Mouse (Mus musculus) MEL (cell line): ENCODE results near the gene Stox1. TPM values are rescaled to one million over a fixed set of nuclear protein-coding genes. Genes with fewer than 3 reads are reported as not detected.
A peak's percentile ranks its signal among the peaks of the same experiment; 100 is the strongest.

Experiments
- DNase-seq: peaks from one replicate; pipeline ENCODE4 v3.0.0; 2011; ENCODE audit warnings: low read depth, low spot score
- H3K27ac ChIP-seq: 2 replicates; pipeline ENCODE4 v1.5.1; 2012; ENCODE audit warnings: low read depth, mild to moderate bottlenecking, control low read depth, low read length, moderate library complexity; ENCODE audit not compliant: control insufficient read depth
- H3K27me3 ChIP-seq, 2 experiments: fragments of 150-350 bp in 1 of 2; sonication (generic) in 1 of 2; 2 replicates each; pipeline ENCODE4 v1.6.1; 2012; ENCODE audit warnings: low read length in 2 of 2, mild to moderate bottlenecking in 2 of 2, improper control_type of control experiment in 1 of 2, moderate library complexity in 1 of 2; ENCODE audit not compliant: insufficient read depth in 2 of 2, control insufficient read depth in 1 of 2
- H3K36me3 ChIP-seq, 2 experiments: 2 replicates each; pipeline ENCODE4 v1.6.1; 2012 to 2014; ENCODE audit warnings: low read length in 2 of 2, improper control_type of control experiment in 1 of 2, inconsistent platforms in 1 of 2, mild to moderate bottlenecking in 1 of 2; ENCODE audit not compliant: insufficient read depth in 2 of 2, control insufficient read depth in 1 of 2
- H3K4me1 ChIP-seq, 2 experiments: fragments of 150-350 bp in 1 of 2; sonication (generic) in 1 of 2; 2 replicates each; pipeline ENCODE4 v1.6.1; 2012; ENCODE audit warnings: low read length in 2 of 2, improper control_type of control experiment in 1 of 2, mild to moderate bottlenecking in 1 of 2; ENCODE audit not compliant: insufficient read depth in 2 of 2, control insufficient read depth in 1 of 2
- H3K4me3 ChIP-seq, 2 experiments: fragments of 150-350 bp in 1 of 2; sonication (generic) in 1 of 2; 2 replicates each; pipeline ENCODE4 v1.5.1; 2012; ENCODE audit warnings: low read depth in 2 of 2, low read length in 2 of 2, mild to moderate bottlenecking in 2 of 2, moderate library complexity in 2 of 2, control low read depth in 1 of 2, improper control_type of control experiment in 1 of 2; ENCODE audit not compliant: control insufficient read depth in 1 of 2, insufficient read depth in 1 of 2
- H3K79me2 ChIP-seq: 2 replicates; pipeline ENCODE4 v1.6.1; 2012; ENCODE audit warnings: mild to moderate bottlenecking, low read length, moderate library complexity; ENCODE audit not compliant: control insufficient read depth, poor library complexity, insufficient read depth
- H3K9ac ChIP-seq: 2 replicates; pipeline ENCODE4 v1.6.1; 2012; ENCODE audit warnings: low read depth, mild to moderate bottlenecking, control low read depth, low read length, moderate library complexity; ENCODE audit not compliant: control insufficient read depth, poor library complexity, severe bottlenecking
- H3K9me3 ChIP-seq: fragments of 150-350 bp; sonication (generic); replicated peaks from 2 replicates; pipeline ENCODE4 v1.6.1; 2012; ENCODE audit warnings: mild to moderate bottlenecking, low read length, improper control_type of control experiment, moderate library complexity; ENCODE audit not compliant: insufficient read depth
- BHLHE40 ChIP-seq: IDR thresholded peaks from 2 replicates; pipeline ENCODE4 v1.6.1; 2012; ENCODE audit warnings: low read depth, mild to moderate bottlenecking, inconsistent platforms, low read length, improper control_type of control experiment, borderline replicate concordance
- CHD2 ChIP-seq: IDR thresholded peaks from 2 replicates; pipeline ENCODE4 v1.6.1; 2011; ENCODE audit warnings: low read length, improper control_type of control experiment
- E2F4 ChIP-seq: IDR thresholded peaks from 2 replicates; pipeline ENCODE4 v1.6.1; 2011; ENCODE audit warnings: low read depth, low read length, improper control_type of control experiment, borderline replicate concordance
- ELF1 ChIP-seq: IDR thresholded peaks from 2 replicates; pipeline ENCODE4 v1.6.1; 2014; ENCODE audit warnings: low read depth, mild to moderate bottlenecking, inconsistent platforms, low read length, improper control_type of control experiment, moderate library complexity
- ETS1 ChIP-seq: IDR thresholded peaks from 2 replicates; pipeline ENCODE4 v1.6.1; 2012; ENCODE audit warnings: low read depth, mild to moderate bottlenecking, inconsistent platforms, low read length, improper control_type of control experiment, moderate library complexity
- HCFC1 ChIP-seq: IDR thresholded peaks from 2 replicates; pipeline ENCODE4 v1.6.1; 2012; ENCODE audit warnings: low read depth, mild to moderate bottlenecking, inconsistent platforms, low read length, improper control_type of control experiment, moderate library complexity
- MAFK ChIP-seq: IDR thresholded peaks from 2 replicates; pipeline ENCODE4 v1.6.1; 2011; ENCODE audit warnings: low read depth, mild to moderate bottlenecking, low read length, improper control_type of control experiment, borderline replicate concordance
- MAX ChIP-seq: IDR thresholded peaks from 2 replicates; pipeline ENCODE4 v1.6.1; 2011; ENCODE audit warnings: low read length, improper control_type of control experiment
- MYB ChIP-seq: IDR thresholded peaks from 2 replicates; pipeline ENCODE4 v1.6.1; 2011; ENCODE audit warnings: mild to moderate bottlenecking, low read depth, low read length, improper control_type of control experiment
- NRF1 ChIP-seq: IDR thresholded peaks from 2 replicates; pipeline ENCODE4 v1.6.1; 2014; ENCODE audit warnings: low read depth, mild to moderate bottlenecking, inconsistent platforms, low read length, improper control_type of control experiment, moderate library complexity; ENCODE audit not compliant: poor library complexity, insufficient read depth, severe bottlenecking
- POLR2AphosphoS2 ChIP-seq: IDR thresholded peaks from 2 replicates; pipeline ENCODE4 v1.6.1; 2011; ENCODE audit warnings: low read length, improper control_type of control experiment
- RAD21 ChIP-seq: IDR thresholded peaks from 2 replicates; pipeline ENCODE4 v1.6.1; 2011; ENCODE audit warnings: mild to moderate bottlenecking, low read depth, low read length, improper control_type of control experiment
- RCOR1 ChIP-seq: IDR thresholded peaks from 2 replicates; pipeline ENCODE4 v1.6.1; 2012; ENCODE audit warnings: low read depth, mild to moderate bottlenecking, inconsistent platforms, low read length, improper control_type of control experiment
- SMC3 ChIP-seq: IDR thresholded peaks from 2 replicates; pipeline ENCODE4 v1.6.1; 2011; ENCODE audit warnings: low read depth, low read length, improper control_type of control experiment
- TAL1 ChIP-seq: IDR thresholded peaks from 2 replicates; pipeline ENCODE4 v1.6.1; 2012; ENCODE audit warnings: mild to moderate bottlenecking, inconsistent platforms, low read length, moderate library complexity, mixed read lengths
- TCF12 ChIP-seq: IDR thresholded peaks from 2 replicates; pipeline ENCODE4 v1.6.1; 2014; ENCODE audit warnings: low read depth, mild to moderate bottlenecking, inconsistent platforms, low read length, improper control_type of control experiment, moderate library complexity
- UBTF ChIP-seq: IDR thresholded peaks from 2 replicates; pipeline ENCODE4 v1.6.1; 2012; ENCODE audit warnings: low read depth, mild to moderate bottlenecking, inconsistent platforms, low read length, improper control_type of control experiment, moderate library complexity, borderline replicate concordance; ENCODE audit not compliant: insufficient read depth
- USF2 ChIP-seq, 2 experiments: IDR thresholded peaks; 2 replicates each; pipeline ENCODE4 v1.6.1; 2011 to 2012; ENCODE audit warnings: improper control_type of control experiment in 2 of 2, low read length in 2 of 2, borderline replicate concordance in 1 of 2, inconsistent platforms in 1 of 2, low read depth in 1 of 2, mild to moderate bottlenecking in 1 of 2; ENCODE audit not compliant: insufficient read depth in 1 of 2
- ZC3H11A ChIP-seq: IDR thresholded peaks from 2 replicates; pipeline ENCODE4 v1.6.1; 2012; ENCODE audit warnings: low read depth, mild to moderate bottlenecking, inconsistent platforms, low read length, improper control_type of control experiment
- ZMIZ1 ChIP-seq: IDR thresholded peaks from 2 replicates; pipeline ENCODE4 v1.6.1; 2012; ENCODE audit warnings: low read depth, mild to moderate bottlenecking, inconsistent platforms, low read length, improper control_type of control experiment, moderate library complexity
- ZNF384 ChIP-seq: IDR thresholded peaks from 2 replicates; pipeline ENCODE4 v1.6.1; 2012; ENCODE audit warnings: low read depth, mild to moderate bottlenecking, inconsistent platforms, low read length, improper control_type of control experiment
- polyA plus RNA-seq, 2 experiments: library from polyadenylated mRNA; stranded (reverse) in 1 of 2; unstranded in 1 of 2; fragments of >175 nt in 1 of 2; fragments of >200 nt in 1 of 2; gene quantifications; 2 replicates each; pipeline versions ENCODE4 v1.2.1 to v1.2.4; 2012; ENCODE audit warnings: low replicate concordance in 2 of 2, low read depth in 1 of 2; ENCODE audit not compliant: insufficient read length in 2 of 2, insufficient read depth in 1 of 2, missing spikeins in 1 of 2
- total RNA-seq: library from RNA; depleted of rRNA; stranded (reverse); fragments of 300-350 nt; gene quantifications from 2 replicates; pipeline ENCODE4 v1.2.3, GENCODE M21; 2012

Stox1 gene
- total and polyA plus RNA-seq, 3 experiments = not detected

DNA sequence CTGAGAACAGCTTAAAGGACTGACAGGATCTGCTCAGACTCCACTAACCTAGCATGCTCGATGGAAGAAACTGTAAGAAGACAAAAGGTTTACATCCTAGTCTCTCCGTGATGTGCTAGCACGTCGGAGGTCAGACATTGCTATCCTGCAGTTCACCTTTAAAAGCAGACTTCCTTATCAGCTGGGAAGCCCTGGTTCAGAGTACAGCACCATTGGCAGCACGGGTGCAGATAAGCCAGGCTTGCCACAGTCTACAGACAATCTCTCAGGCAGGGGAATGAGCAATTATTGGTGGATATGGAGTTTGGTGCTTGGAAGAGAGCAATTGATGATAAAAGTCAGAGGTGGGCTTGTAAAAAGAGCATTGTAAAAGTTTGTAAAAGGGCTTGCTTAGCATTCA, 57.9 kb downstream of the Stox1 start (continued):
- TF ChIP-seq UBTF (no peak), POLR2AphosphoS2 (no peak), RCOR1 (peak; percentile 38; the same call in 1 of the 2 replicates), SMC3 (no peak), CHD2 (no peak), MAX (no peak), ZC3H11A (no peak), TAL1 (no peak; the same call in 1 of the 2 replicates), MAFK (no peak), NRF1 (no peak), ETS1 (0 out of 2 replicates have a peak, but pooled peaks have one; percentile 26), HCFC1 (no peak), TCF12 (peak; percentile 54; the same call in 1 of the 2 replicates), ZNF384 (no peak)
- TF ChIP-seq, all 39 proteins: peak for 7

GRCm38 (mm10) chr10:62664963-62665590, 60.9 kb downstream of the Stox1 start:
- Histone ChIP-seq H3K4me3 (no peak overlapping the region), H3K27me3 (peaks cover 4 to 10% of the 10 kb centered on the region in 2 experiments; a peak in 3 of 4 replicates), H3K9ac (no peak overlapping the region), H3K36me3 (no peaks in the 10 kb centered on the region), H3K4me1 (0 out of 4 replicates have a peak, but pooled peaks cover 0 to 6% of the 10 kb centered on the region in 2 experiments), H3K79me2 (no peaks in the 10 kb centered on the region), H3K9me3 (no peaks in the 10 kb centered on the region), H3K27ac (no peak overlapping the region)
- DNase-seq = no peak
- TF ChIP-seq HCFC1 (no peak), ZMIZ1 (no peak)

GRCm38 (mm10) chr10:62664171-62664570, 61.8 kb downstream of the Stox1 start:
- no peak overlapping the region for H3K9ac ChIP-seq
- no peaks in the 10 kb centered on the region for H3K79me2 ChIP-seq
- no peaks in the 10 kb centered on the region for H3K9me3 ChIP-seq
- H3K4me1 ChIP-seq = 0 out of 4 replicates have a peak, but pooled peaks cover 0 to 6% of the 10 kb centered on the region in 2 experiments
- no peak overlapping the region for H3K4me3 ChIP-seq
- TF ChIP-seq TAL1 (no peak), E2F4 (no peak), ELF1 (no peak), UBTF (no peak), USF2 (IDR thresholded peaks at IDR 0.05; ENCODE audit: borderline replicate concordance in 1 of 2, insufficient read depth in 1 of 2, low read depth in 1 of 2, low read length in 2 of 2) (no peak), BHLHE40 (no peak), ZMIZ1 (no peak), MYB (no peak), RAD21 (no peak), NRF1 (no peak)
- H3K36me3 ChIP-seq = no peaks in the 10 kb centered on the region
- DNase-seq = no peak
- peaks cover 4 to 9% of the 10 kb centered on the region in 2 experiments for H3K27me3 ChIP-seq
- H3K27ac ChIP-seq = no peak overlapping the region
